Mouse (Mus musculus): ENCODE measurements around the gene Cyp4a12a. TPM values are rescaled to one million over a fixed set of nuclear protein-coding genes. Genes with fewer than 3 reads are reported as not detected.
"Not testable (repeated sequence)": the region's sequence is repeated elsewhere in the genome, so short reads cannot be mapped to it uniquely, and the experiment has no call there.

Gene Cyp4a12a
- polyA plus RNA-seq (2014; fragmentation: Nextera tagmentation; extraction: Ambion mirVana): not detected in 2 replicates

DNA sequence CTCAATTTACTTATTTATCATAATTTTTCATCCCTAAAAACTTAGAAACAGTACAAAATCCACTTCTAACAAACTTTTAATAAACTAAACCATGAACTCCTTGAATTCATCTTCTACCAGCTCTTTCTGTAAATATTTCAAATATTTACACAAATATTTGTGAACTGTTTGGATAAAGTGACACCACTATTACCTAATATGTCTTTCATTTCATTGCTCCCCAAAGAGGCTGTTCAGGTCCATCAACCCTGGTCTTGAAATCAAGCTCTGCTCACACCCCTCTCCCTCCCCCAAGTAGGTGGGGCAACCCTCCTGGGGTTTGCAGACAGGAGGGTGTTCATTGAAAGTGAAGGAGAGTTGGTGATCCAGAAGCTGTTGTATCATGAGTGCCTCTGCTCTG is at the start of gene Cyp4a12a:
Cyp4a12a (plus strand) TSS at position 301 of the 400 bp plus-strand sequence.
- not testable (repeated sequence) for ATAC-seq; H3K36me3 ChIP-seq (ENCODE audit: control insufficient read depth, insufficient read depth, low read length); H3K27ac ChIP-seq (ENCODE audit: low read depth, low read length); H3K9me3 ChIP-seq (replicated peaks; ENCODE audit: control insufficient read depth, low read length); H3K4me2 ChIP-seq (ENCODE audit: low read length); H3K9ac ChIP-seq (ENCODE audit: low read length); H3K27me3 ChIP-seq (replicated peaks; ENCODE audit: control insufficient read depth, insufficient read depth, low read length); H3K4me1 ChIP-seq (ENCODE audit: control insufficient read depth, insufficient read depth, low read length); DNase-seq (ENCODE audit: low spot score); H3K4me3 ChIP-seq (ENCODE audit: low read depth, low read length)

DNA sequence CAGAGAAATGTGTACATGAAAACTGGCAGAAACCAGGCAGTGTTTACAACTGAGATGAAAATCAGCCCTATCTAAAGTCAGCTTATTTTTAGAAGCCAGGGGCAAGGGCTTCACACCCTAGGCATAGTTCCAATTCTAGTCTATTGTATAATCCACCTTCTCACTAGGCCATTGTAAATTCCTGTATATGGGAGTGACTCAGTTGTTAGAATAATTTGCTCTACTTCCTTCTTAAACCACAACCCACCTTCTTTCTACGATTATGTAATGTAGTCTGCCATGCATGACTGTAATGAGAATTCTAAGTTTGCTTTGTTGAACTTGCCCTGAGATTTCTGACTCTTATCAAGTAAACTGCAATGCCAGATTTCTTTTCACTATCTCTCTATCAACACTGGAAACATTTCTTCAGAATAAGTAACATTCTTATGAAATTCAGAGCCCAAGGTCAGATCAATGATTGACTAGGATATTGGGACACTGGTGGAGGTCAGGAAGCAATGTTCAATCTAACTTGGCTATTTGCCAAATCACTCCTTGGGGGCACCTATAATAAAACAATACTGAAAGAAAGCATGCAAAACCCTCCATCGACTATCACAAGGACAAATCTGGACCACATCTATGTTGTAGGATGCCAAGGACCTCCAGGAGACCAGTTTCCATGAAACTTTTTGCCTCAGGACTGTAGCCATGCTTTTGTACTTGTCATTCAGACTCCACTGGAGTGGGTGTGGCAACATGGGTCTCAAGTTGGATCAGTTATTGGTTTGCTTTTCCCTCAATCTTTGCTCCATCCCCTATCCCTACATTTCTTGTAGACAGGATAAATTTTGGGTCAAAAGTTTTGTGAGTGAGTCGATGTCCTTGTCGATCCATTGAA is 33.9 kb upstream of the Cyp4a12a start:
- not testable (repeated sequence) for H3K27ac ChIP-seq (ENCODE audit: low read depth, low read length); H3K4me1 ChIP-seq (ENCODE audit: control insufficient read depth, insufficient read depth, low read length); DNase-seq (ENCODE audit: low spot score); H3K4me2 ChIP-seq (ENCODE audit: low read length); ATAC-seq; H3K4me3 ChIP-seq (ENCODE audit: low read depth, low read length); H3K27me3 ChIP-seq (replicated peaks; ENCODE audit: control insufficient read depth, insufficient read depth, low read length); H3K9me3 ChIP-seq (replicated peaks; ENCODE audit: control insufficient read depth, low read length); H3K36me3 ChIP-seq (ENCODE audit: control insufficient read depth, insufficient read depth, low read length); H3K9ac ChIP-seq (ENCODE audit: low read length)
- WGBS: 87% methylated on average over 3 of the region's 4 CpGs

DNA sequence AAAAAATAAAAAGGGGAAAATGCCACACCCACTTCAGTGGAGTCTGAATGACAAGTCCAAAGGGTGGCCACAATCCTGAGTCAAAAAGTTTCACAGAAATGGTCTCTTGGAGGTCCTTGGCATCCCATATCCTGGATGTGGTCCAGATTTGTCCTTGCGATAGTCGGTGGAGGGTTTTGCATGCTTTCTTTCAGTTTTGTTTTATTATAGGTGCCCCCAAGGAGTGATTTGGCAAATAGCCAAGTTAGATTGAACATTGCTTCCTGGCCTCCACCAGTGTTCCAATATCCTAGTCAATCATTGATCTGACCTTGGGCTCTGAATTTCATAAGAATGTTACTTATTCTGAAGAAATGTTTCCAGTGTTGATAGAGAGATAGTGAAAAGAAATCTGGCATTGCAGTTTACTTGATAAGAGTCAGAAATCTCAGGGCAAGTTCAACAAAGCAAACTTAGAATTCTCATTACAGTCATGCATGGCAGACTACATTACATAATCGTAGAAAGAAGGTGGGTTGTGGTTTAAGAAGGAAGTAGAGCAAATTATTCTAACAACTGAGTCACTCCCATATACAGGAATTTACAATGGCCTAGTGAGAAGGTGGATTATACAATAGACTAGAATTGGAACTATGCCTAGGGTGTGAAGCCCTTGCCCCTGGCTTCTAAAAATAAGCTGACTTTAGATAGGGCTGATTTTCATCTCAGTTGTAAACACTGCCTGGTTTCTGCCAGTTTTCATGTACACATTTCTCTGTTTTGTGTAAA is 20.4 kb upstream of the Cyp4a12a start:
- not testable (repeated sequence) for H3K36me3 ChIP-seq (ENCODE audit: control insufficient read depth, insufficient read depth, low read length); DNase-seq (ENCODE audit: low spot score); H3K4me1 ChIP-seq (ENCODE audit: control insufficient read depth, insufficient read depth, low read length); H3K27me3 ChIP-seq (replicated peaks; ENCODE audit: control insufficient read depth, insufficient read depth, low read length); H3K4me2 ChIP-seq (ENCODE audit: low read length); H3K27ac ChIP-seq (ENCODE audit: low read depth, low read length); H3K4me3 ChIP-seq (ENCODE audit: low read depth, low read length); H3K9ac ChIP-seq (ENCODE audit: low read length); H3K9me3 ChIP-seq (replicated peaks; ENCODE audit: control insufficient read depth, low read length); ATAC-seq
- 91% methylated on average over 2 of the region's 3 CpGs for WGBS

DNA sequence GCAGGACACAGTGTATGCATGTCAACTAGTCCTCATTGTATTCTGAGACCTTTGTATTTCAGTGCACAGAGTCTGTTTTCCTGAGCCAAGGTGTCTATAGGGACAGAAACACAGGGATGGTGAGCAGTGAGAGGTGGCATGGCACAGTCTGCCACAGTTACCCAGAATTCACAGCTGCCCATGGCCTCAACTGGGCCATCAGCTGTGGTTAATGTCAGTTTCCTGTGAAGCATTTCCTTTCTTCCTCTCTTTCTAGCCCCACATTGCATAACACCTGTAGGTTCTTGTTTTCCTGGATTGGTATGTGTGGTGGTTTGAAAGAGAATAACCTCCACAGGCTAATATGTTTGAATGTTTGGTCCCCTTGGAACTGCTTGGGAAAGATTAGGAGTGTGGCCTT is 18.5 kb upstream of the Cyp4a12a start:
- H3K4me3 ChIP-seq (ENCODE audit: low read depth, low read length): peak overlapping the region; percentile 30; the same call in 1 of the 2 replicates
- ATAC-seq (no peak), DNase-seq (ENCODE audit: low spot score) (no peak)
- no peak overlapping the region for H3K27ac ChIP-seq (ENCODE audit: low read depth, low read length)
- no peaks in the 10 kb centered on the region for H3K4me1 ChIP-seq (ENCODE audit: control insufficient read depth, insufficient read depth, low read length)
- H3K4me2 ChIP-seq (ENCODE audit: low read length): peak overlapping the region; percentile 56
- no peak overlapping the region for H3K9ac ChIP-seq (ENCODE audit: low read length)
- no peaks in the 10 kb centered on the region for H3K9me3 ChIP-seq (replicated peaks; ENCODE audit: control insufficient read depth, low read length)
- H3K27me3 ChIP-seq (replicated peaks; ENCODE audit: control insufficient read depth, insufficient read depth, low read length): no peaks in the 10 kb centered on the region
- H3K36me3 ChIP-seq (ENCODE audit: control insufficient read depth, insufficient read depth, low read length): no peaks in the 10 kb centered on the region

DNA sequence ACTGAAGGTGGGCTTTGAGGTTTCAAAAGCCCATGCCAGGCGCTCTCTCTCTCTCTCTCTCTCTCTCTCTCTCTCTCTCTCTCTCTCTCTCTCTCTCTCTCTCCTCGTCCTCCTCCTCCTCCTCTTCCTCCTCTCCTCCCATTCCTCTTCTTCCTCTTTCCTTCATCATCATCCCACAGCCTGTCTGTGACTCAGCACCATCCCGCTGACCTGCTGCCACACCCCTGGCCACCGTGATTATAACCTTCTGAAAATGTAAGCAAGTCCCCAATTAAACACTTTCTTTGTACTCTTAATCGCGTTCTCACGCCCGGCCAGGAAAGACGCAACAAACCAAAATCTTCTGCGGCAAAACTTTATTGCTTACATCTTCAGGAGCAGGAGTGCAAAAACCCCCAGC is 18.1 kb upstream of the Cyp4a12a start:
- peak overlapping the region; percentile 41; the same call in 1 of the 2 replicates for H3K9ac ChIP-seq (ENCODE audit: low read length)
- peak overlapping the region; percentile 30 for H3K4me3 ChIP-seq (ENCODE audit: low read depth, low read length)
- H3K4me1 ChIP-seq (ENCODE audit: control insufficient read depth, insufficient read depth, low read length); H3K27ac ChIP-seq (ENCODE audit: low read depth, low read length); DNase-seq (ENCODE audit: low spot score); H3K36me3 ChIP-seq (ENCODE audit: control insufficient read depth, insufficient read depth, low read length); H3K9me3 ChIP-seq (replicated peaks; ENCODE audit: control insufficient read depth, low read length); H3K27me3 ChIP-seq (replicated peaks; ENCODE audit: control insufficient read depth, insufficient read depth, low read length): not testable (repeated sequence)
- ATAC-seq: peak; percentile 74
- WGBS: 13% methylated on average over 10 of the region's 10 CpGs
- H3K4me2 ChIP-seq (ENCODE audit: low read length): peak overlapping the region; percentile 56

DNA sequence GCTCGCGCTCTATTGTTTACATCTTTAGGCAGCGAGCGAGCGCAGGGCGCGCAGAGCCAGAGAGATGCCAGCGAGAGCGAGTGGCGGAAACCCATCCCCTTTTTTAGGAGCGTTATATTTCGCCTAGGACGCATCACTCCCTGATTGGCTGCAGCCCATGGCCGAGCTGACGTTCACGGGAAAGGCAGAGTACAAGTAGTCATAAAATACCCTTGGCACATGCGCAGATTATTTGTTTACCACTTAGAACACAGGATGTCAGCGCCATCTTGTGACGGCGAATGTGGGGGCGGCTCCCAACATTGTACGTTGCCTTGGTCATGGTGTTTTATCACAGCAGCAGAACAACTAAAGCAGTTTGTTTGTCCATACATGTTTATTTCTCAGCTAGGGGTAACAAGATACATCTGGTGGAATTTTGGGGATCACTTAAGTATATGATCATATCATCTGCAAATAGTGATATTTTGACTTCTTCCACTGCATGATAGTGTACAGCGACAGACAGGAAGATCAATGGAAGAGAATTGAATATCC is 17.5 kb upstream of the Cyp4a12a start:
- Histone ChIP-seq H3K4me3 (ENCODE audit: low read depth, low read length) (peak overlapping the region; percentile 30), H3K4me2 (ENCODE audit: low read length) (peak overlapping the region; percentile 56), H3K9ac (ENCODE audit: low read length) (peak overlapping the region; percentile 41; the same call in 1 of the 2 replicates)
- DNase-seq (ENCODE audit: low spot score) (peak; percentile 37), ATAC-seq (peak; percentile 82)
- H3K36me3 ChIP-seq (ENCODE audit: control insufficient read depth, insufficient read depth, low read length); H3K27ac ChIP-seq (ENCODE audit: low read depth, low read length); H3K27me3 ChIP-seq (replicated peaks; ENCODE audit: control insufficient read depth, insufficient read depth, low read length); H3K4me1 ChIP-seq (ENCODE audit: control insufficient read depth, insufficient read depth, low read length); H3K9me3 ChIP-seq (replicated peaks; ENCODE audit: control insufficient read depth, low read length): not testable (repeated sequence)
- 11% methylated on average over 19 of the region's 23 CpGs for WGBS

DNA sequence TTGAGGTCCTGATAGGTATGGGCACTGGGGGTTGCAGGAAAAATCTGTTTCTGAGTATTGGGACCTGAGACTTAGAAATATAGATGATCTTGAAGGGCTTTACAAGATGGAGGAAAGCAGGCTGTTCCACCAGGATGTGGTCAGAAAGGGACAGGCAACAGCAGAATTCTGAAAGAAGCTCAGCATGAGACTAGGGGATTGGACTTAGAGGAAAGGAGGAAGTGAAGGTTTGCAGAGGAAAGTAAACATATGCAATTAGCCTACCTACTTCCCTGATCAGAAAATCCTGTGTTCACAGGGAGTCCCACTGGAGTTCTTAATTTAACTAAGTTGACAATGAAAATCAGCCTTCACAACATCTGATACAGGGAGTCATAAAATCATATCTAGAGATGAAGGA is 26.9 kb downstream of the Cyp4a12a start:
- not testable (repeated sequence) for H3K9ac ChIP-seq (ENCODE audit: low read length); H3K4me1 ChIP-seq (ENCODE audit: control insufficient read depth, insufficient read depth, low read length); H3K27me3 ChIP-seq (replicated peaks; ENCODE audit: control insufficient read depth, insufficient read depth, low read length); H3K9me3 ChIP-seq (replicated peaks; ENCODE audit: control insufficient read depth, low read length); ATAC-seq; H3K4me2 ChIP-seq (ENCODE audit: low read length); H3K27ac ChIP-seq (ENCODE audit: low read depth, low read length); DNase-seq (ENCODE audit: low spot score); H3K36me3 ChIP-seq (ENCODE audit: control insufficient read depth, insufficient read depth, low read length); H3K4me3 ChIP-seq (ENCODE audit: low read depth, low read length)

DNA sequence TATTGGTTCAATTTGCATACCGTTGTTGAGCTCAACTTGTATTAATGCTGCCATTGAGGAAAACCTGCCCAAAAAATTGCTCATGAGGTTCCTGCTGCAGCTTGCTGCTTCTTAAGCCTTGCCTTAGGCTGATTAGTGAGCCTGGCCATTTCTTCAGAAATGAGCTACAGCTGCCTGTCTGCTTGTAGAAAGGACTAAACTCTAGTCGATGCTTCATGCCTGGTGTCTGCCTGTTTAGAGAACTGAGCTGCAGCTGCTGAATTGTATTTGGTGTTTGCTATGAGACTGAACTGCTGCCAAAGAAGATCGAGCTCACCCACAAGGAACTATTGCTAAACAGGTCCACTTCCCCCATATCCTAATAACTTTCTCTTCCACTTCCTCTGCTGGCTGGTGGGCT is 66.8 kb downstream of the Cyp4a12a start:
- DNase-seq (ENCODE audit: low spot score); H3K9ac ChIP-seq (ENCODE audit: low read length); H3K36me3 ChIP-seq (ENCODE audit: control insufficient read depth, insufficient read depth, low read length); H3K4me2 ChIP-seq (ENCODE audit: low read length); H3K4me1 ChIP-seq (ENCODE audit: control insufficient read depth, insufficient read depth, low read length); H3K27ac ChIP-seq (ENCODE audit: low read depth, low read length); ATAC-seq; H3K27me3 ChIP-seq (replicated peaks; ENCODE audit: control insufficient read depth, insufficient read depth, low read length); H3K4me3 ChIP-seq (ENCODE audit: low read depth, low read length); H3K9me3 ChIP-seq (replicated peaks; ENCODE audit: control insufficient read depth, low read length): not testable (repeated sequence)
- 87% methylated on average over 3 of the region's 3 CpGs for WGBS

DNA sequence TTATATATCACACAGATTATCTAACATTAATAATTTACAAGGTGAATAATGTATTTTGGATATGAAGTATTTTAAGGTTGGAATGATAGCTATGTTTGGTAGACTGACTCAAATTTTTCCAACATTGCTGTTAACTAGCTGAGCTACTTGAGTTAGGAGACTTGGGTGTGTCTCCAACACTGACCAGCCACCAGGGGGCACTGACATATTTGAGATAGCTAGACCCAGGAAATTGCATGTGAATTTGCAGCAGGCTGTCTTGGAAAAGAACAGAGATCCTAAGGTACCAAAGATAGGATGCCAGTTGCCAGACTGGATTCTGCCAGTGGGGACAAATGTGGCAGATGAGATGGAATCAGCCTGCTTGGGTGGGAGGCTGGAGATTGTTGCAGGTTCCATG is 69.2 kb downstream of the Cyp4a12a start:
- H3K4me3 ChIP-seq (ENCODE audit: low read depth, low read length); H3K4me1 ChIP-seq (ENCODE audit: control insufficient read depth, insufficient read depth, low read length); H3K4me2 ChIP-seq (ENCODE audit: low read length); ATAC-seq; DNase-seq (ENCODE audit: low spot score); H3K9ac ChIP-seq (ENCODE audit: low read length); H3K27me3 ChIP-seq (replicated peaks; ENCODE audit: control insufficient read depth, insufficient read depth, low read length); H3K9me3 ChIP-seq (replicated peaks; ENCODE audit: control insufficient read depth, low read length); H3K27ac ChIP-seq (ENCODE audit: low read depth, low read length); H3K36me3 ChIP-seq (ENCODE audit: control insufficient read depth, insufficient read depth, low read length): not testable (repeated sequence)
